Mouse (Mus musculus): Measurements from ENCODE around the gene Rnf145. TPM values are rescaled to one million over a fixed set of nuclear protein-coding genes. Genes with fewer than 3 reads are reported as not detected.
A peak's percentile ranks its signal among the peaks of the same experiment; 100 is the strongest.

Rnf145 gene
- polyA plus RNA-seq, 1 experiment from 2014 or later, result 102 TPM

GRCm38 (mm10) chr11:44547651-44548196 lies 29.0 kb downstream of the Rnf145 start:
- H3K36me3 ChIP-seq (ENCODE audit: control insufficient read depth, insufficient read depth, low read length), result peaks cover 77% of the 10 kb centered on the region
- H3K27ac ChIP-seq (ENCODE audit: low read depth, low read length), result peak overlapping the region; percentile 58
- ATAC-seq (peak; percentile 87), DNase-seq (ENCODE audit: low spot score) (peak; percentile 72)
- no peaks in the 10 kb centered on the region for H3K9me3 ChIP-seq (replicated peaks; ENCODE audit: control insufficient read depth, low read length)
- no peak overlapping the region for H3K4me3 ChIP-seq (ENCODE audit: low read depth, low read length)
- WGBS, result 66% methylated on average over 8 of the region's 8 CpGs
- H3K4me1 ChIP-seq (ENCODE audit: control insufficient read depth, insufficient read depth, low read length), result no peaks in the 10 kb centered on the region
- no peak overlapping the region for H3K9ac ChIP-seq (ENCODE audit: low read length)
- no peak overlapping the region for H3K4me2 ChIP-seq (ENCODE audit: low read length)
- H3K27me3 ChIP-seq (replicated peaks; ENCODE audit: control insufficient read depth, insufficient read depth, low read length), result no peaks in the 10 kb centered on the region

GRCm38 (mm10) chr11:44548816-44549215 lies 30.1 kb downstream of the Rnf145 start:
- WGBS, result 97% methylated on average over 12 of the region's 12 CpGs
- Histone ChIP-seq H3K27me3 (replicated peaks; ENCODE audit: control insufficient read depth, insufficient read depth, low read length) (no peaks in the 10 kb centered on the region), H3K9me3 (replicated peaks; ENCODE audit: control insufficient read depth, low read length) (no peaks in the 10 kb centered on the region), H3K4me3 (ENCODE audit: low read depth, low read length) (no peak overlapping the region), H3K36me3 (ENCODE audit: control insufficient read depth, insufficient read depth, low read length) (peaks cover 82% of the 10 kb centered on the region), H3K27ac (ENCODE audit: low read depth, low read length) (no peak overlapping the region), H3K9ac (ENCODE audit: low read length) (no peak overlapping the region), H3K4me2 (ENCODE audit: low read length) (no peak overlapping the region), H3K4me1 (ENCODE audit: control insufficient read depth, insufficient read depth, low read length) (no peaks in the 10 kb centered on the region)
- no peak for ATAC-seq
- no peak for DNase-seq (ENCODE audit: low spot score)

DNA sequence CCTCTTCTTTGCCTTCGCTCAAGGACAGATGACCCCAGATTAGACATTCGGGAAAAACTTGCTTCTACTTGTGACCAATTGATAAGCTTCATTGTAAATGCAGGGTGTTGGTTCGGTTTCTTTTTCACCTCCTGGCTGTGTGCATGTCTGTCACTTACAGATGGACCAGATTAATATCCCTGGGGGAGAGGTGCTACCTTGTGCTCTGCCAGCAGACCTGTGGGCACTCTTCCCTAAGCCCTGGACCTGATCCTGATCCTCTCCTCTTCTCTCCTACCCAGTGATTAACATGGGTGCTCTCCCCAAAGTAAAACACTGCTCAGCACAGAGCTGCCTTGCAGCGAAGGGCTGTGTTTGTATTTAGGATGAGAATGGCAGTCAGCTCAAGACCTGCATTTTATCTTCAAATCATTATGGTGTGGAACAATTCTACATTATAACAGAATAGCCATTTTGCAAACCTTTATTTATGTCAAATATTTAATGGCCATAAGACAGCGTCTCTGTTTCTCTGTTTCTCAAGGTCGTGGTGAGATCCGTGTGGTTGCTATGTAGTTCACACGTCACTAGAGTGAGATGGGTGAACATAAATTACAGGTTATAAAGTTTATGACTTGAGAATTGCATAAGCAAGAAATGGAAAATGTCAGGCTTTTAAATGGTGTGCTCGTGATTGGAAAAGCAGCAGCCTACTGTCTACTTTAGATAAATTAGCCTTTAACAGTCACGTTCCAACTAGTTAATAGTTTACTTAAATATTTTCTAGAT lies 30.9 kb downstream of the Rnf145 start:
- H3K36me3 ChIP-seq (ENCODE audit: control insufficient read depth, insufficient read depth, low read length), result peaks cover 73% of the 10 kb centered on the region
- 93% methylated on average over 10 of the region's 10 CpGs for WGBS
- ATAC-seq (no peak), DNase-seq (ENCODE audit: low spot score) (no peak)
- H3K4me1 ChIP-seq (ENCODE audit: control insufficient read depth, insufficient read depth, low read length), result no peaks in the 10 kb centered on the region
- H3K27me3 ChIP-seq (replicated peaks; ENCODE audit: control insufficient read depth, insufficient read depth, low read length), result no peaks in the 10 kb centered on the region
- H3K4me2 ChIP-seq (ENCODE audit: low read length), result no peak overlapping the region
- no peak overlapping the region for H3K27ac ChIP-seq (ENCODE audit: low read depth, low read length)
- no peaks in the 10 kb centered on the region for H3K9me3 ChIP-seq (replicated peaks; ENCODE audit: control insufficient read depth, low read length)
- H3K4me3 ChIP-seq (ENCODE audit: low read depth, low read length), result no peak overlapping the region
- no peak overlapping the region for H3K9ac ChIP-seq (ENCODE audit: low read length)

- ATAC-seq (no peak), DNase-seq (ENCODE audit: low spot score) (peak; percentile 3)
- Histone ChIP-seq H3K27me3 (replicated peaks; ENCODE audit: control insufficient read depth, insufficient read depth, low read length) (no peaks in the 10 kb centered on the region), H3K4me3 (ENCODE audit: low read depth, low read length) (no peak overlapping the region), H3K9me3 (replicated peaks; ENCODE audit: control insufficient read depth, low read length) (no peaks in the 10 kb centered on the region), H3K9ac (ENCODE audit: low read length) (no peak overlapping the region), H3K36me3 (ENCODE audit: control insufficient read depth, insufficient read depth, low read length) (peaks cover 66% of the 10 kb centered on the region), H3K4me2 (ENCODE audit: low read length) (no peak overlapping the region), H3K27ac (ENCODE audit: low read depth, low read length) (no peak overlapping the region), H3K4me1 (ENCODE audit: control insufficient read depth, insufficient read depth, low read length) (no peaks in the 10 kb centered on the region)
- 92% methylated on average over 6 of the region's 6 CpGs for WGBS
These were observed 32.2 kb downstream of the Rnf145 start for GRCm38 (mm10) chr11:44550996-44551395.

DNA sequence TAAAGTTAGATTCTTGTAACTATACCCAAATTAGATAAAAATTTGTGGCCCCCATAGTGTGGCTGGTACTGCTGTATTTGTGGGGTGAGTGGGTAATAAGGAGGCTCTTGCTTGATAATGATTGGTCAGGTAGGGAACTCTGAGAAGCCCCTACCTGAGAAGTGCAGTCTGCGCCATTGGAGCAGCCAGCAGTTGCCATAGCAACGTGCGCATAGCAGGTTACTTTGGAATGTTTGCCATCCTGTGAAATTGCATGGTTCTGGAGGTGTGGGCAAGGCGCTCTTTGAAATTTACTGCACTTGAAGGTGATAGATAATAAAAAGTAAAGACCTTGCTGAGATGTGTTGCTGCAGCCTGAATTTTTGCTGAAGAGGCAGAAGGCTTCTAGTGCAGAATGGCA lies 35.6 kb downstream of the Rnf145 start:
- Histone ChIP-seq H3K4me1 (ENCODE audit: control insufficient read depth, insufficient read depth, low read length) (no peaks in the 10 kb centered on the region), H3K27me3 (replicated peaks; ENCODE audit: control insufficient read depth, insufficient read depth, low read length) (no peaks in the 10 kb centered on the region), H3K36me3 (ENCODE audit: control insufficient read depth, insufficient read depth, low read length) (peaks cover 63% of the 10 kb centered on the region), H3K4me3 (ENCODE audit: low read depth, low read length) (no peak overlapping the region), H3K4me2 (ENCODE audit: low read length) (no peak overlapping the region), H3K9ac (ENCODE audit: low read length) (no peak overlapping the region), H3K27ac (ENCODE audit: low read depth, low read length) (no peak overlapping the region), H3K9me3 (replicated peaks; ENCODE audit: control insufficient read depth, low read length) (no peaks in the 10 kb centered on the region)
- DNase-seq (ENCODE audit: low spot score), result peak; percentile 35
- 87% methylated on average over 4 of the region's 4 CpGs for WGBS
- no peak for ATAC-seq

DNA sequence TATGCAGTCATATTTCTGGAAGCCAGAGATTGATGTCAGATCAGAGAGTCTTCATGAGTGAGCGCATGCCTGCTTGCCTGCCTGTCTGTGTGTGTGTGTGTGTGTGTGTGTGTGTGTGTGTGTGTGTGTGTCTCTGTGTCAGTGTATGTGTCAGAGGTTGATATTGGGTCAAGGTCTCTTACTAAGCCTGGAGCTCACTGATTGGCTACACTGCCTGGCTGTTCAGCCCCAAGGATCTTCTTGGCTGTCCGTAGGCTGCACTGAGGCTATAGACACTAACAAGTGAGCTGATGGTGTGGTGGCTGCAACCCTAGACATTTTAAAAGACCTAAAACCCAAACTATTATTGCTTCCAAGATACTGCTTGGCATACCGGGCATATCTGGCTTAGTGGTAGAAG lies 39.8 kb downstream of the Rnf145 start:
- H3K9ac ChIP-seq (ENCODE audit: low read length), result no peak overlapping the region
- no peak overlapping the region for H3K4me2 ChIP-seq (ENCODE audit: low read length)
- peaks cover 61% of the 10 kb centered on the region for H3K36me3 ChIP-seq (ENCODE audit: control insufficient read depth, insufficient read depth, low read length)
- no peak overlapping the region for H3K27ac ChIP-seq (ENCODE audit: low read depth, low read length)
- DNase-seq (ENCODE audit: low spot score) (no peak), ATAC-seq (no peak)
- no peaks in the 10 kb centered on the region for H3K27me3 ChIP-seq (replicated peaks; ENCODE audit: control insufficient read depth, insufficient read depth, low read length)
- no peaks in the 10 kb centered on the region for H3K4me1 ChIP-seq (ENCODE audit: control insufficient read depth, insufficient read depth, low read length)
- no peaks in the 10 kb centered on the region for H3K9me3 ChIP-seq (replicated peaks; ENCODE audit: control insufficient read depth, low read length)
- 96% methylated on average over 3 of the region's 3 CpGs for WGBS
- H3K4me3 ChIP-seq (ENCODE audit: low read depth, low read length), result no peak overlapping the region

- no peak overlapping the region for H3K27ac ChIP-seq (ENCODE audit: low read depth, low read length)
- no peak overlapping the region for H3K4me3 ChIP-seq (ENCODE audit: low read depth, low read length)
- ATAC-seq, result no peak
- H3K9ac ChIP-seq (ENCODE audit: low read length), result no peak overlapping the region
- H3K9me3 ChIP-seq (replicated peaks; ENCODE audit: control insufficient read depth, low read length), result no peaks in the 10 kb centered on the region
- no peaks in the 10 kb centered on the region for H3K27me3 ChIP-seq (replicated peaks; ENCODE audit: control insufficient read depth, insufficient read depth, low read length)
- no peaks in the 10 kb centered on the region for H3K4me1 ChIP-seq (ENCODE audit: control insufficient read depth, insufficient read depth, low read length)
- H3K36me3 ChIP-seq (ENCODE audit: control insufficient read depth, insufficient read depth, low read length), result peaks cover 68% of the 10 kb centered on the region
- DNase-seq (ENCODE audit: low spot score), result no peak
- WGBS, result 92% methylated on average over 6 of the region's 6 CpGs
- no peak overlapping the region for H3K4me2 ChIP-seq (ENCODE audit: low read length)
These were observed 40.7 kb downstream of the Rnf145 start for GRCm38 (mm10) chr11:44559466-44559865.

GRCm38 (mm10) chr11:44560396-44560795 lies 41.6 kb downstream of the Rnf145 start:
- 90% methylated on average over 8 of the region's 8 CpGs for WGBS
- no peaks in the 10 kb centered on the region for H3K9me3 ChIP-seq (replicated peaks; ENCODE audit: control insufficient read depth, low read length)
- no peak overlapping the region for H3K27ac ChIP-seq (ENCODE audit: low read depth, low read length)
- no peak for DNase-seq (ENCODE audit: low spot score)
- H3K27me3 ChIP-seq (replicated peaks; ENCODE audit: control insufficient read depth, insufficient read depth, low read length), result no peaks in the 10 kb centered on the region
- peaks cover 75% of the 10 kb centered on the region for H3K36me3 ChIP-seq (ENCODE audit: control insufficient read depth, insufficient read depth, low read length)
- no peak overlapping the region for H3K4me2 ChIP-seq (ENCODE audit: low read length)
- H3K4me1 ChIP-seq (ENCODE audit: control insufficient read depth, insufficient read depth, low read length), result no peaks in the 10 kb centered on the region
- H3K9ac ChIP-seq (ENCODE audit: low read length), result no peak overlapping the region
- no peak for ATAC-seq
- no peak overlapping the region for H3K4me3 ChIP-seq (ENCODE audit: low read depth, low read length)

GRCm38 (mm10) chr11:44561476-44562015 lies 42.8 kb downstream of the Rnf145 start:
- 87% methylated on average over 21 of the region's 21 CpGs for WGBS
- Histone ChIP-seq H3K4me1 (ENCODE audit: control insufficient read depth, insufficient read depth, low read length) (no peaks in the 10 kb centered on the region), H3K4me3 (ENCODE audit: low read depth, low read length) (no peak overlapping the region), H3K36me3 (ENCODE audit: control insufficient read depth, insufficient read depth, low read length) (peaks cover 82% of the 10 kb centered on the region), H3K9me3 (replicated peaks; ENCODE audit: control insufficient read depth, low read length) (no peaks in the 10 kb centered on the region), H3K27me3 (replicated peaks; ENCODE audit: control insufficient read depth, insufficient read depth, low read length) (no peaks in the 10 kb centered on the region), H3K27ac (ENCODE audit: low read depth, low read length) (no peak overlapping the region), H3K9ac (ENCODE audit: low read length) (no peak overlapping the region), H3K4me2 (ENCODE audit: low read length) (no peak overlapping the region)
- ATAC-seq (no peak), DNase-seq (ENCODE audit: low spot score) (no peak)
